Mouse (Mus musculus): Measurements from ENCODE around the gene Mturn. TPM values are rescaled to one million over a fixed set of nuclear protein-coding genes. Genes with fewer than 3 reads are reported as not detected.

The Mturn gene
- total RNA-seq, 1 experiment from 2014 or later = 7.1 TPM

- no peak for ATAC-seq (replicated peaks; ENCODE audit: insufficient number of reproducible peaks, low FRiP score, low TSS enrichment, poor library complexity, severe bottlenecking)
Measured at GRCm38 (mm10) chr6:54691368-54692116, 10.1 kb downstream of the Mturn start.

GRCm38 (mm10) chr6:54692201-54692600 is 10.8 kb downstream of the Mturn start:
- no peak for ATAC-seq (replicated peaks; ENCODE audit: insufficient number of reproducible peaks, low FRiP score, low TSS enrichment, poor library complexity, severe bottlenecking)

GRCm38 (mm10) chr6:54693286-54693685 is 11.9 kb downstream of the Mturn start:
- ATAC-seq (replicated peaks; ENCODE audit: insufficient number of reproducible peaks, low FRiP score, low TSS enrichment, poor library complexity, severe bottlenecking) = no peak

GRCm38 (mm10) chr6:54698691-54699476 is 17.5 kb downstream of the Mturn start:
- ATAC-seq (replicated peaks; ENCODE audit: insufficient number of reproducible peaks, low FRiP score, low TSS enrichment, poor library complexity, severe bottlenecking) = no peak

GRCm38 (mm10) chr6:54699477-54700056 is 18.1 kb downstream of the Mturn start:
- ATAC-seq (replicated peaks; ENCODE audit: insufficient number of reproducible peaks, low FRiP score, low TSS enrichment, poor library complexity, severe bottlenecking) = peak; percentile 86

GRCm38 (mm10) chr6:54700516-54700915 is 19.1 kb downstream of the Mturn start:
- no peak for ATAC-seq (replicated peaks; ENCODE audit: insufficient number of reproducible peaks, low FRiP score, low TSS enrichment, poor library complexity, severe bottlenecking)

GRCm38 (mm10) chr6:54701901-54702300 is 20.5 kb downstream of the Mturn start:
- ATAC-seq (replicated peaks; ENCODE audit: insufficient number of reproducible peaks, low FRiP score, low TSS enrichment, poor library complexity, severe bottlenecking) = no peak

GRCm38 (mm10) chr6:54703633-54704538 is 22.5 kb downstream of the Mturn start:
- ATAC-seq (replicated peaks; ENCODE audit: insufficient number of reproducible peaks, low FRiP score, low TSS enrichment, poor library complexity, severe bottlenecking) = no peak

GRCm38 (mm10) chr6:54704539-54704845 is 23.1 kb downstream of the Mturn start:
- no peak for ATAC-seq (replicated peaks; ENCODE audit: insufficient number of reproducible peaks, low FRiP score, low TSS enrichment, poor library complexity, severe bottlenecking)

GRCm38 (mm10) chr6:54704847-54705246 is 23.4 kb downstream of the Mturn start:
- no peak for ATAC-seq (replicated peaks; ENCODE audit: insufficient number of reproducible peaks, low FRiP score, low TSS enrichment, poor library complexity, severe bottlenecking)

GRCm38 (mm10) chr6:54705387-54705909 is 24.0 kb downstream of the Mturn start:
- ATAC-seq (replicated peaks; ENCODE audit: insufficient number of reproducible peaks, low FRiP score, low TSS enrichment, poor library complexity, severe bottlenecking) = peak; percentile 85

GRCm38 (mm10) chr6:54706099-54706498 is 24.7 kb downstream of the Mturn start:
- no peak for ATAC-seq (replicated peaks; ENCODE audit: insufficient number of reproducible peaks, low FRiP score, low TSS enrichment, poor library complexity, severe bottlenecking)

- no peak for ATAC-seq (replicated peaks; ENCODE audit: insufficient number of reproducible peaks, low FRiP score, low TSS enrichment, poor library complexity, severe bottlenecking)
Measured at GRCm38 (mm10) chr6:54706611-54707172, 25.3 kb downstream of the Mturn start.

- no peak for ATAC-seq (replicated peaks; ENCODE audit: insufficient number of reproducible peaks, low FRiP score, low TSS enrichment, poor library complexity, severe bottlenecking)
Measured at GRCm38 (mm10) chr6:54708646-54709045, 27.2 kb downstream of the Mturn start.

- ATAC-seq (replicated peaks; ENCODE audit: insufficient number of reproducible peaks, low FRiP score, low TSS enrichment, poor library complexity, severe bottlenecking) = peak; percentile 49; the same call in 1 of the 2 replicates
Measured at GRCm38 (mm10) chr6:54715697-54716096, 34.3 kb downstream of the Mturn start.

- ATAC-seq (replicated peaks; ENCODE audit: insufficient number of reproducible peaks, low FRiP score, low TSS enrichment, poor library complexity, severe bottlenecking) = peak; percentile 66
Measured at GRCm38 (mm10) chr6:54718779-54719685, 37.6 kb downstream of the Mturn start.

GRCm38 (mm10) chr6:54719686-54720310 is 38.4 kb downstream of the Mturn start:
- no peak for ATAC-seq (replicated peaks; ENCODE audit: insufficient number of reproducible peaks, low FRiP score, low TSS enrichment, poor library complexity, severe bottlenecking)
